Mouse (Mus musculus): ENCODE measurements around the gene Fam170b.

DNA sequence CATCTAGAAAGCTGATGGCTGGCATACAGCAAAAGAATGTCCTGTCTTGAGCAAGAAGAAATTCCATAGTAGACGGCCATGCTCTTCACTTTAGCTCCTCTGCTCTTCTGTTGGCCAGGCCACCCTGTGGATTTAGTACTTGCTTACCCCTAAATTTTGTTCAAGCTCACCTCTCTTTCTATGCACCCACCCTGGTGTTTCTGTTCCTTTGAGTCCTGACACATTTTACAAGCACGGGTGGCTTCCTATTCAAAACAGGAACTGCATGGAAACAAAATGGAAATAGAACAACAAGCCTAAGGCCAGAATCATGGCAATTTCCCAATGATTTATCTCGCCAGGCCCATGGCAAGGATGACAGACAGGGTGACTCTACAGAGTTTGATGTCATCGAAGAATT is 10.9 kb upstream of the Fam170b start:
- TF ChIP-seq POLR2A (IDR thresholded peaks at IDR 0.05; ENCODE audit: low read depth, low read length) = no peak
- TF ChIP-seq CTCF (IDR thresholded peaks at IDR 0.05; ENCODE audit: extremely low read depth, insufficient read depth, insufficient read length, insufficient replicate concordance) = no peak
